Mouse (Mus musculus): ENCODE data around the gene Gpx8. TPM values are rescaled to one million over a fixed set of nuclear protein-coding genes. Genes with fewer than 3 reads are reported as not detected.

Gene Gpx8
- total and polyA plus RNA-seq, 2 experiments = 0.22 to 2.8 TPM

DNA sequence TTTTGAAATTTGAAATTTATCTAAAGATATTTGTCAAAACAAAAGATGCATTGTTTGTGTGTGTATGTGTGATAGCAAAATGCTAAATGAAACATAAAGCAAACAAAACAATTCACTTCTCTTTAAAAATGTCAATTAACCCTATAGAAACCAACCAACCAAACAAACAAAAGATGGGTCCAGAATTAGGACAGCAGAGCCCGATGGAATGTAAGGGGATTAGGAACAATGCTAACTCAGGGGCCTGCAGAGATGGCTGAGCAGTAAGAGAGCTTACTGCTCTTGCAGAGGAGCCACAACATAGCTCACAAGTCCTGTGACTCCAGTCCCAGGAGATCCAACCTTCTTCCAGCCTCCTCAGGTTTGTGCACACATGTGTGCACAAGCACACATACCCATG lies 35.9 kb upstream of the Gpx8 start:
- Histone ChIP-seq H3K9ac (ENCODE audit: low read depth, low read length) (no peak overlapping the region), H3K36me3 (ENCODE audit: control insufficient read depth, insufficient read depth, low read length) (no peaks in the 10 kb centered on the region), H3K27ac (replicated peaks; ENCODE audit: insufficient read depth, low read depth, low read length) (no peak overlapping the region), H3K4me1 (ENCODE audit: control insufficient read depth, insufficient read depth, low read length) (no peaks in the 10 kb centered on the region), H3K79me2 (ENCODE audit: control insufficient read depth, insufficient read depth, low read length) (no peaks in the 10 kb centered on the region), H3K4me3 (ENCODE audit: insufficient read depth, low read depth, low read length) (no peak overlapping the region), H3K27me3 (ENCODE audit: control insufficient read depth, insufficient read depth, low read length) (no peaks in the 10 kb centered on the region; the same call in 1 of the 2 replicates)
- TF ChIP-seq CTCF (IDR thresholded peaks at IDR 0.05; ENCODE audit: low read depth, low read length) = no peak
- no peak for TF ChIP-seq POLR2A (IDR thresholded peaks at IDR 0.05; ENCODE audit: extremely low read depth, insufficient read depth, low read length)
- no peak for DNase-seq (ENCODE audit: extremely low read depth, low read depth, low spot score)
- WGBS = 59% methylated on average over 1 of the region's 1 CpGs

DNA sequence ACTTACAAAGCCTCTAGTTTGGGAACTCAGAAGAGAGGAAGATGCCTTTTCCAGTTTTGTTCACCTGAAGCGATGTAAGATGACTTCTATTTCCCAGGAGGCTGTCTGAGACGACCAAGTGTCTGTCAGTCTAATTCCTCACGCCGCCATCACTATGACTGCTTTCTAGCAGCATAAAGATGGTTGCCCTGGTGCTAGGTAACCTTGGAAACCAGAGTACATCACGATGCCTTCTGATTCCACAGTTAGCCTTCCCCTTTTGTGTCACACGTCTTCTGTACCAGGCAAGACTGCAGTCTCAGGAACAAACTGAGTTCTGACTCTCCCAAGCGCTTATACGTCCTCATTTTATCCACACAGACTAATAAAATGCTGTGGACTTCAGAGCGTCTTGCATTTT lies 32.8 kb upstream of the Gpx8 start:
- DNase-seq (ENCODE audit: extremely low read depth, low read depth, low spot score) = no peak
- no peaks in the 10 kb centered on the region for H3K79me2 ChIP-seq (ENCODE audit: control insufficient read depth, insufficient read depth, low read length)
- no peak overlapping the region for H3K9ac ChIP-seq (ENCODE audit: low read depth, low read length)
- H3K4me1 ChIP-seq (ENCODE audit: control insufficient read depth, insufficient read depth, low read length) = no peaks in the 10 kb centered on the region
- no peak overlapping the region for H3K27ac ChIP-seq (replicated peaks; ENCODE audit: insufficient read depth, low read depth, low read length)
- no peak for TF ChIP-seq POLR2A (IDR thresholded peaks at IDR 0.05; ENCODE audit: extremely low read depth, insufficient read depth, low read length)
- H3K4me3 ChIP-seq (ENCODE audit: insufficient read depth, low read depth, low read length) = no peak overlapping the region
- 83% methylated on average over 9 of the region's 9 CpGs for WGBS
- H3K27me3 ChIP-seq (ENCODE audit: control insufficient read depth, insufficient read depth, low read length) = no peaks in the 10 kb centered on the region; the same call in 1 of the 2 replicates
- H3K36me3 ChIP-seq (ENCODE audit: control insufficient read depth, insufficient read depth, low read length) = no peaks in the 10 kb centered on the region

DNA sequence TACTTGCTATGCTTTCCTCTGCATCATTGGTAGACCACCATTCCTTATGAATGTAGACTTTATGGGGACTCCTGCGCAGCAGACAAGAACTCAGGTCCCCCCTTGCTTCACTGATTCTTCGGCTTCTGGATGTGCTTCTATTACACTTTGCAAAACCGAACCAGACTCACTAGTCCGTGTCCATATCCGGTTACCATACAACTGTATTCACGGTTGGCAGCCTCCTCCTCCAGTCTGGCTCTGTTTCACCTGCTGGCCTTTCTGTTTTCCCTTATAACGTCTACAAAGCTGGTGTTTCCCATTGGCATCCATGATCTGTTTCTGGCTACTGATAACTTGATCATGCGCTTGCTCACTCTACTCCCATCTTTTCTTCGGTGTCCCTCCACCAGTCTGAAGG lies 18.3 kb upstream of the Gpx8 start:
- Histone ChIP-seq H3K4me1 (ENCODE audit: control insufficient read depth, insufficient read depth, low read length) (no peaks in the 10 kb centered on the region), H3K27ac (replicated peaks; ENCODE audit: insufficient read depth, low read depth, low read length) (no peak overlapping the region), H3K36me3 (ENCODE audit: control insufficient read depth, insufficient read depth, low read length) (no peaks in the 10 kb centered on the region), H3K79me2 (ENCODE audit: control insufficient read depth, insufficient read depth, low read length) (no peaks in the 10 kb centered on the region), H3K9ac (ENCODE audit: low read depth, low read length) (no peak overlapping the region), H3K4me3 (ENCODE audit: insufficient read depth, low read depth, low read length) (no peak overlapping the region), H3K27me3 (ENCODE audit: control insufficient read depth, insufficient read depth, low read length) (no peaks in the 10 kb centered on the region; the same call in 1 of the 2 replicates)
- TF ChIP-seq POLR2A (IDR thresholded peaks at IDR 0.05; ENCODE audit: extremely low read depth, insufficient read depth, low read length) (no peak), CTCF (IDR thresholded peaks at IDR 0.05; ENCODE audit: low read depth, low read length) (no peak)
- DNase-seq (ENCODE audit: extremely low read depth, low read depth, low spot score) = no peak
- WGBS = 88% methylated on average over 9 of the region's 9 CpGs

DNA sequence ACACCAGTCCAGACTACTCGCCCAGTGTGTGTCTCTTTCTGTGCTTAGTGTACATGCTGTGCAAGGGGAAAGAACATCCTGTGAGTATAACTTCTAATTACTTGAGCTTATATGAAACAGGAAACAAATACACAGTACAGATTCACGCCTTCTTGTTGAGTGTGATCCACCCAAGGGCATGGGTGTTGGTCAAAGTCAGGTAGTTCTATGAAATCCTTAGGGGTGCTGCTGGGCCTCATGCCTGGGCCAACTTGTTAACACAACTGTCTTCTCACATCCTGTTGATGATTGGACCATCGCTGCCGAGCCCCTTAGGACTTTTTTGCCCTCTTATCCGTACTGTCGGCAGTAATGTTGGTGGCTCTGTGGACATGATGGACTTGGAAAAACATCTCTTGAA lies 15.5 kb upstream of the Gpx8 start:
- no peaks in the 10 kb centered on the region for H3K4me1 ChIP-seq (ENCODE audit: control insufficient read depth, insufficient read depth, low read length)
- no peak overlapping the region for H3K4me3 ChIP-seq (ENCODE audit: insufficient read depth, low read depth, low read length)
- H3K27me3 ChIP-seq (ENCODE audit: control insufficient read depth, insufficient read depth, low read length) = peaks cover under 1% of the 10 kb centered on the region; the same call in 1 of the 2 replicates
- H3K27ac ChIP-seq (replicated peaks; ENCODE audit: insufficient read depth, low read depth, low read length) = no peak overlapping the region
- no peak overlapping the region for H3K9ac ChIP-seq (ENCODE audit: low read depth, low read length)
- WGBS = 92% methylated on average over 6 of the region's 6 CpGs
- DNase-seq (ENCODE audit: extremely low read depth, low read depth, low spot score) = no peak
- H3K36me3 ChIP-seq (ENCODE audit: control insufficient read depth, insufficient read depth, low read length) = no peaks in the 10 kb centered on the region
- no peaks in the 10 kb centered on the region for H3K79me2 ChIP-seq (ENCODE audit: control insufficient read depth, insufficient read depth, low read length)
- TF ChIP-seq POLR2A (IDR thresholded peaks at IDR 0.05; ENCODE audit: extremely low read depth, insufficient read depth, low read length) (no peak), CTCF (IDR thresholded peaks at IDR 0.05; ENCODE audit: low read depth, low read length) (no peak)

DNA sequence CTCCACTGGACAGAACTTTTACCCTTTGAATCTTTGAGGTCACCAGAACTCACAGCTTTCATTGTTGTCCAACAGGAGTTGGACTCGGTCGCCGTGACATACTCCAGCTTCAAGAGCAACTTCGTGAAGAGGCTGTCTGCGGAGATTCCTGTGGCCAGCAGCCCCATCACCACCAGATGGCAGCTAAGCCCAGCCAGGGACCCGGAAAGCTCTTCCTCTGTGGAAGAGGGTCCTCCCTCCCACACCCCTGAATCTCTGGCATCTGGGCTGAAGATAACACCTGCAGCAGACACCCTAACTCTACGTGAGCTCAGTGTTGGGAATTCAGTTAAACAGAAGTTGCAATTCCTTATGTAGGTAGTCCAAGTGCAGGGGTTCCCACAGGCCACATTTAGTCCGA lies 9.6 kb upstream of the Gpx8 start:
- Histone ChIP-seq H3K27me3 (ENCODE audit: control insufficient read depth, insufficient read depth, low read length) (peaks cover 3% of the 10 kb centered on the region; the same call in 1 of the 2 replicates), H3K36me3 (ENCODE audit: control insufficient read depth, insufficient read depth, low read length) (no peaks in the 10 kb centered on the region), H3K4me1 (ENCODE audit: control insufficient read depth, insufficient read depth, low read length) (no peaks in the 10 kb centered on the region), H3K79me2 (ENCODE audit: control insufficient read depth, insufficient read depth, low read length) (no peaks in the 10 kb centered on the region), H3K4me3 (ENCODE audit: insufficient read depth, low read depth, low read length) (no peak overlapping the region), H3K9ac (ENCODE audit: low read depth, low read length) (no peak overlapping the region), H3K27ac (replicated peaks; ENCODE audit: insufficient read depth, low read depth, low read length) (no peak overlapping the region)
- TF ChIP-seq CTCF (IDR thresholded peaks at IDR 0.05; ENCODE audit: low read depth, low read length) (peak; percentile 22; the same call in 1 of the 2 replicates), POLR2A (IDR thresholded peaks at IDR 0.05; ENCODE audit: extremely low read depth, insufficient read depth, low read length) (no peak)
- no peak for DNase-seq (ENCODE audit: extremely low read depth, low read depth, low spot score)
- WGBS = 45% methylated on average over 8 of the region's 8 CpGs

DNA sequence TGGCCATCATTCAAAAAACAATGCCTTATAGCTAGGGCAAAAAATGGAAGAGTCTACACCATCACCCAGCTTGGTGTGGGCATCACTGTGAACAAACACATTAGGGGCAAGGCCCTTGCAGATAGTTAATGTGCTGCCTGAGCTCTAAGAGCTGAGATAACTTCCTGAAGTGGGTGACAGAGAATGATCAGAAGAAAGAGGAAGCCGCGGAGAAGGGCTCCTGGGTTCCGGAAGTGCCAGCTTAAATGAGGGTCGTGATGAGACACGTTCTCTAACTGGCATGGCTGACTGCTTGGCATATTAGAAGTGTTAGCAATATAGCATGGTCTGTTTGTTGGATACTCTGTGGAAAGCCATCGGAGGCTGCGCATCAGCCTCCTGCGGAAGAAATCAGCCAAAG lies 8.0 kb upstream of the Gpx8 start:
- no peak overlapping the region for H3K9ac ChIP-seq (ENCODE audit: low read depth, low read length)
- H3K36me3 ChIP-seq (ENCODE audit: control insufficient read depth, insufficient read depth, low read length) = no peaks in the 10 kb centered on the region
- WGBS = 82% methylated on average over 8 of the region's 8 CpGs
- no peaks in the 10 kb centered on the region for H3K4me1 ChIP-seq (ENCODE audit: control insufficient read depth, insufficient read depth, low read length)
- DNase-seq (ENCODE audit: extremely low read depth, low read depth, low spot score) = no peak
- no peaks in the 10 kb centered on the region for H3K79me2 ChIP-seq (ENCODE audit: control insufficient read depth, insufficient read depth, low read length)
- H3K4me3 ChIP-seq (ENCODE audit: insufficient read depth, low read depth, low read length) = no peak overlapping the region
- TF ChIP-seq POLR2A (IDR thresholded peaks at IDR 0.05; ENCODE audit: extremely low read depth, insufficient read depth, low read length) = no peak
- no peak for TF ChIP-seq CTCF (IDR thresholded peaks at IDR 0.05; ENCODE audit: low read depth, low read length)
- H3K27ac ChIP-seq (replicated peaks; ENCODE audit: insufficient read depth, low read depth, low read length) = no peak overlapping the region
- H3K27me3 ChIP-seq (ENCODE audit: control insufficient read depth, insufficient read depth, low read length) = peaks cover 3% of the 10 kb centered on the region; the same call in 1 of the 2 replicates

Data from liver, adult 2 months (tissue).